Mouse (Mus musculus) CH12.LX (cell line): ENCODE results near the gene I0C0044D17Rik. TPM values are rescaled to one million over a fixed set of nuclear protein-coding genes. Genes with fewer than 3 reads are reported as not detected.
"Not testable (repeated sequence)": the region's sequence is repeated elsewhere in the genome, so short reads cannot be mapped to it uniquely, and the experiment has no call there.

ENCODE experiments used
- DNase-seq: peaks from one replicate; pipeline ENCODE4 v3.0.0-alpha.2; 2013; ENCODE audit errors: extremely low read depth
- H3K27ac ChIP-seq: 2 replicates; pipeline ENCODE4 v1.5.1; 2012; ENCODE audit warnings: low read depth, mild to moderate bottlenecking, control low read depth, moderate library complexity; ENCODE audit not compliant: insufficient read depth
- H3K27me3 ChIP-seq: replicated peaks from 2 replicates; pipeline ENCODE3; 2012; ENCODE audit warnings: inconsistent platforms
- H3K36me3 ChIP-seq, 2 experiments: replicated peaks in 1 of 2; 2 replicates each; pipeline versions ENCODE3 to v1.6.1; 2012; ENCODE audit warnings: inconsistent platforms in 1 of 2, low read length in 1 of 2, mild to moderate bottlenecking in 1 of 2, mixed read lengths in 1 of 2, moderate library complexity in 1 of 2; ENCODE audit not compliant: control insufficient read depth in 1 of 2, insufficient read depth in 1 of 2
- H3K4me1 ChIP-seq, 2 experiments: 2 replicates each; pipeline ENCODE4 v1.6.1; 2012; ENCODE audit warnings: inconsistent platforms in 1 of 2, moderate library complexity in 1 of 2; ENCODE audit not compliant: insufficient read depth in 2 of 2, control insufficient read depth in 1 of 2
- H3K4me2 ChIP-seq: 2 replicates; pipeline ENCODE4 v1.6.1; 2012; ENCODE audit warnings: low read depth, mild to moderate bottlenecking, control low read depth; ENCODE audit not compliant: poor library complexity, insufficient read depth, severe bottlenecking
- H3K4me3 ChIP-seq, 3 experiments: fragments of 150-350 bp in 1 of 3; sonication (generic) in 1 of 3; replicated peaks in 1 of 3; 2 replicates each; pipeline versions ENCODE3 to v1.5.1; 2011 to 2012; ENCODE audit warnings: low read depth in 2 of 3, low read length in 2 of 3, mild to moderate bottlenecking in 2 of 3, moderate library complexity in 2 of 3, control low read depth in 1 of 3, improper control_type of control experiment in 1 of 3, inconsistent platforms in 1 of 3, mixed read lengths in 1 of 3; ENCODE audit not compliant: poor library complexity in 1 of 3
- H3K79me2 ChIP-seq: replicated peaks from 2 replicates; pipeline ENCODE4 v1.6.1; 2012; ENCODE audit warnings: mild to moderate bottlenecking, moderate library complexity; ENCODE audit not compliant: control insufficient read depth, poor library complexity, insufficient read depth, severe bottlenecking; ENCODE audit errors: extremely low read depth
- H3K9ac ChIP-seq: 2 replicates; pipeline ENCODE4 v1.6.1; 2012; ENCODE audit warnings: low read depth, mild to moderate bottlenecking, control low read depth, moderate library complexity; ENCODE audit not compliant: insufficient read depth
- H3K9me3 ChIP-seq: replicated peaks from 2 replicates; pipeline ENCODE3; 2012; ENCODE audit warnings: low read length, inconsistent platforms, mixed read lengths
- BHLHE40 ChIP-seq: IDR thresholded peaks from 2 replicates; pipeline ENCODE4 v1.6.1; 2011; ENCODE audit warnings: mild to moderate bottlenecking, low read depth, low read length, improper control_type of control experiment
- CHD2 ChIP-seq: IDR thresholded peaks from 2 replicates; pipeline ENCODE4 v1.6.1; 2011; ENCODE audit warnings: low read length, improper control_type of control experiment
- CTCF ChIP-seq, 2 experiments: IDR thresholded peaks in 1 of 2; conservative IDR thresholded peaks in 1 of 2; 2 replicates each; pipeline ENCODE4 v1.5.1; 2011 to 2012; ENCODE audit warnings: low read depth in 2 of 2, low read length in 2 of 2, improper control_type of control experiment in 1 of 2, inconsistent platforms in 1 of 2, mild to moderate bottlenecking in 1 of 2, moderate library complexity in 1 of 2
- E2F4 ChIP-seq: IDR thresholded peaks from 2 replicates; pipeline ENCODE4 v1.6.1; 2011; ENCODE audit warnings: low read depth, low read length, improper control_type of control experiment; ENCODE audit not compliant: insufficient replicate concordance
- HCFC1 ChIP-seq: IDR thresholded peaks from 2 replicates; pipeline ENCODE4 v1.6.1; 2012; ENCODE audit warnings: low read depth, mild to moderate bottlenecking, inconsistent platforms, low read length, improper control_type of control experiment
- IRF4 ChIP-seq: IDR thresholded peaks from 2 replicates; pipeline ENCODE4 v1.6.1; 2014; ENCODE audit warnings: low read depth, mild to moderate bottlenecking, inconsistent platforms, low read length, improper control_type of control experiment
- JUND ChIP-seq: conservative IDR thresholded peaks from 2 replicates; pipeline ENCODE4 v1.6.1; 2011; ENCODE audit warnings: low read depth, low read length, improper control_type of control experiment
- MXI1 ChIP-seq: IDR thresholded peaks from 2 replicates; pipeline ENCODE4 v1.6.1; 2011; ENCODE audit warnings: mild to moderate bottlenecking, low read depth, low read length, improper control_type of control experiment
- MYC ChIP-seq: IDR thresholded peaks from 2 replicates; pipeline ENCODE4 v1.6.1; 2011; ENCODE audit warnings: low read depth, mild to moderate bottlenecking, improper control_type of control experiment, low read length
- NELFE ChIP-seq: IDR thresholded peaks from 2 replicates; pipeline ENCODE4 v1.6.1; 2011; ENCODE audit warnings: low read depth, low read length, improper control_type of control experiment
- NRF1 ChIP-seq: IDR thresholded peaks from 2 replicates; pipeline ENCODE4 v1.6.1; 2014; ENCODE audit warnings: low read depth, mild to moderate bottlenecking, inconsistent platforms, low read length, improper control_type of control experiment, moderate library complexity
- PAX5 ChIP-seq: IDR thresholded peaks from 2 replicates; pipeline ENCODE4 v1.6.1; 2012; ENCODE audit warnings: low read length, inconsistent platforms, mixed read lengths
- POLR2A ChIP-seq: IDR thresholded peaks from 2 replicates; pipeline ENCODE4 v1.6.1; 2011; ENCODE audit warnings: low read depth, mild to moderate bottlenecking, improper control_type of control experiment, low read length
- RAD21 ChIP-seq: IDR thresholded peaks from 2 replicates; pipeline ENCODE4 v1.6.1; 2011; ENCODE audit warnings: low read depth, mild to moderate bottlenecking, low read length, improper control_type of control experiment, moderate library complexity
- SMC3 ChIP-seq: IDR thresholded peaks from 2 replicates; pipeline ENCODE4 v1.6.1; 2011; ENCODE audit warnings: low read depth, low read length, improper control_type of control experiment
- TCF12 ChIP-seq: IDR thresholded peaks from 2 replicates; pipeline ENCODE4 v1.6.1; 2014; ENCODE audit warnings: low read depth, mild to moderate bottlenecking, inconsistent platforms, low read length, improper control_type of control experiment
- ZC3H11A ChIP-seq: IDR thresholded peaks from 2 replicates; pipeline ENCODE4 v1.6.1; 2012; ENCODE audit warnings: low read depth, mild to moderate bottlenecking, inconsistent platforms, low read length, improper control_type of control experiment
- ZKSCAN1 ChIP-seq: IDR thresholded peaks from 2 replicates; pipeline ENCODE4 v1.6.1; 2012; ENCODE audit warnings: low read depth, inconsistent platforms, low read length, improper control_type of control experiment, borderline replicate concordance
- ZMIZ1 ChIP-seq: IDR thresholded peaks from 2 replicates; pipeline ENCODE4 v1.6.1; 2012; ENCODE audit warnings: low read depth, mild to moderate bottlenecking, inconsistent platforms, low read length, improper control_type of control experiment
- dilution Hi-C: fragments of 300-500 bp; cut with MboI; formaldehyde crosslinking; loops from 2 replicates; pipeline ENCODE4 v1.14.3; 2020; ENCODE audit warnings: low sequenced_read_pairs; ENCODE audit not compliant: extremely low pct_unique_long_range_greater_than_20kb, extremely low pct_ligation_motif_present
- in situ Hi-C: fragments of 300-500 bp; cut with MboI; formaldehyde crosslinking; loops from 3 replicates; pipeline ENCODE4 v1.14.3; 2019; ENCODE audit warnings: low sequenced_read_pairs, low pct_ligation_motif_present, low pct_unique_long_range_greater_than_20kb, mixed read lengths
- polyA plus RNA-seq: library from polyadenylated mRNA; unstranded; fragments of >175 nt; gene quantifications from 2 replicates; pipeline ENCODE4 v1.2.1, GENCODE M21; 2012; ENCODE audit warnings: low read depth; ENCODE audit not compliant: insufficient read length
- total RNA-seq, 2 experiments: library from RNA; depleted of rRNA; stranded (reverse); fragments of 300-350 nt in 1 of 2; fragments of >200 nt in 1 of 2; gene quantifications; 2 replicates each; pipeline ENCODE4 v1.2.3; 2012 to 2014

The I0C0044D17Rik gene
- total and polyA plus RNA-seq, 3 experiments = not detected

GRCm38 (mm10) chr4:98843906-98844597 is 20.4 kb upstream of the I0C0044D17Rik start:
- H3K4me1 ChIP-seq = no peaks in the 10 kb centered on the region
- H3K27me3 ChIP-seq = no peaks in the 10 kb centered on the region
- H3K9me3 ChIP-seq = peaks cover 79% of the 10 kb centered on the region
- H3K36me3 ChIP-seq = no peaks in the 10 kb centered on the region
- H3K27ac ChIP-seq = no peak overlapping the region
- no peak for DNase-seq
- dilution Hi-C loops (no loop called here), in situ Hi-C loops (no loop called here)
- no peak overlapping the region for H3K4me3 ChIP-seq
- H3K4me2 ChIP-seq = no peak overlapping the region
- H3K9ac ChIP-seq = no peak overlapping the region
- no peak for TF ChIP-seq NELFE
- no peak for TF ChIP-seq MYC
- no peak for TF ChIP-seq ZC3H11A
- no peak for TF ChIP-seq TCF12
- TF ChIP-seq POLR2A = no peak
- no peak for TF ChIP-seq IRF4
- no peak for TF ChIP-seq ZKSCAN1
- no peak for TF ChIP-seq E2F4
- no peak for TF ChIP-seq JUND
- TF ChIP-seq CHD2 = no peak
- TF ChIP-seq NRF1 = no peak
- TF ChIP-seq RAD21 = no peak
- TF ChIP-seq PAX5 = no peak
- TF ChIP-seq, all 38 proteins: peak for 0
- no peaks in the 10 kb centered on the region for H3K79me2 ChIP-seq

GRCm38 (mm10) chr4:98841251-98841650 is 17.6 kb upstream of the I0C0044D17Rik start:
- H3K4me1 ChIP-seq, H3K27me3 ChIP-seq, H3K9ac ChIP-seq, H3K4me2 ChIP-seq, H3K36me3 ChIP-seq, dilution Hi-C loops, H3K79me2 ChIP-seq, DNase-seq, H3K4me3 ChIP-seq, H3K27ac ChIP-seq, in situ Hi-C loops: not testable (repeated sequence)
- H3K9me3 ChIP-seq = peaks cover 76% of the 10 kb centered on the region

- H3K36me3 ChIP-seq = no peaks in the 10 kb centered on the region
- no peak for DNase-seq
- H3K4me3 ChIP-seq = no peak overlapping the region
- no peaks in the 10 kb centered on the region for H3K79me2 ChIP-seq
- no peaks in the 10 kb centered on the region for H3K4me1 ChIP-seq
- no peak overlapping the region for H3K9ac ChIP-seq
- no peaks in the 10 kb centered on the region for H3K27me3 ChIP-seq
- TF ChIP-seq RAD21 = no peak
- TF ChIP-seq POLR2A = no peak
- TF ChIP-seq CHD2 = no peak
- TF ChIP-seq CTCF (conservative IDR thresholded peaks at IDR 0.05 in 1 of 2, IDR thresholded peaks at IDR 0.05 in 1 of 2; ENCODE audit: low read depth in 2 of 2, low read length in 2 of 2) = no peak
- no peak for TF ChIP-seq HCFC1
- TF ChIP-seq TCF12 = no peak
- no peak for TF ChIP-seq MXI1
- TF ChIP-seq BHLHE40 = no peak
- TF ChIP-seq SMC3 = no peak
- no peak for TF ChIP-seq ZMIZ1
- H3K4me2 ChIP-seq = no peak overlapping the region
- H3K27ac ChIP-seq = no peak overlapping the region
- H3K9me3 ChIP-seq = peaks cover 75% of the 10 kb centered on the region
- in situ Hi-C loops (no loop called here), dilution Hi-C loops (no loop called here)
These were observed 16.9 kb upstream of the I0C0044D17Rik start for GRCm38 (mm10) chr4:98840526-98840925.
